Mouse (Mus musculus) gastrocnemius, adult 18-20 months (tissue): Measurements from ENCODE around the gene Rfpl4. TPM values are rescaled to one million over a fixed set of nuclear protein-coding genes. Genes with fewer than 3 reads are reported as not detected.
"Not testable (repeated sequence)": the region's sequence is repeated elsewhere in the genome, so short reads cannot be mapped to it uniquely, and the experiment has no call there.

Experiments used
- DNase-seq: peaks from one replicate; pipeline ENCODE4 v3.0.0; 2021; ENCODE audit warnings: low spot score
- long read RNA-seq, 2 experiments: library from polyadenylated mRNA; stranded (forward); transcript quantifications; one replicate each; pipeline ENCODE4 v2.0.0; 2021
- total RNA-seq, 2 experiments: library from RNA; stranded (reverse); gene quantifications; 2 replicates each; pipeline ENCODE4 v1.2.3; 2021

Rfpl4 gene
- not detected for total RNA-seq
- long read RNA-seq, experiment 1, result 0 reads
- long read RNA-seq, experiment 2, result 0 reads

DNA sequence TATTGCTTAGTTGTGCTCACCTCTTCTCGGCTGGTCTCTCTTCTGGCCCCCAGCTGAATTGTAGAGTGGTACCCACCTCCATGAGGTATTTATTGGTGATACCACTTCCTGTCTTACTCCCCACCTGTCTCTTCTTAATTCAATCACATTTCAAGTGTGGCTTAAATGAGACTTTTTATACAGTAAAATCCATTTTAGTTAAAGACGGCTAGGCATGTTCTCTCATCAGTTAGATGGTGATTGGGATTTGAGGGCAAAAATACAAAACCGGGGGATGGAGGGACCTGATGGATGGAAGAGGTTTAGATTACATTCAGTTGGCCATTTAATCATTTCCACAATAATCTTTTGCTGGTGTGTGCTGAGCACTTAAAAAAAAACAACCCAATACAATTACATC is at the start of gene Rfpl4:
Rfpl4 (minus strand) TSS at position 101 of the 400 bp plus-strand sequence.
- DNase-seq, result no peak

DNA sequence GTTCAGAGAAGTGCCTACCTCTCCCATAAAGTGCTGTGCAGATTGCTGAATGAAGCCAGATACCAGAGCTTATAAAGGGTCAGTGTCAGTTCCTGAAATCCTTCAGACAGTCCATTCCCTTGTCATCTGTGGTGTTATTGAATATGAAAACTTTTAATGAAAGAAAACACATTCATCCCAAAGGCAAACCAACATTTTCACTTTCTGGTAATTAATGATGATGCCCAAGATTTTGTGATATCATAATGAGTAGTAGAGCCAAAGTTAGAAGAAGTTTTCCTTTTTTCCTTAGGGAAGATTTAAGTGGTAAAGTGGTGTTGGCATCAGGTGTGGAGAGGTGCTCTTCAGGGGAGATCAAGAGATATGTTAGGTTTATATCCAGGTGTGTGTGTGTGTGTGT is 32.8 kb upstream of the Rfpl4 start, which contains the start of gene Vmn1r55:
Vmn1r55 (minus strand) TSS at position 101 of the 400 bp plus-strand sequence.
- DNase-seq, result not testable (repeated sequence)

DNA sequence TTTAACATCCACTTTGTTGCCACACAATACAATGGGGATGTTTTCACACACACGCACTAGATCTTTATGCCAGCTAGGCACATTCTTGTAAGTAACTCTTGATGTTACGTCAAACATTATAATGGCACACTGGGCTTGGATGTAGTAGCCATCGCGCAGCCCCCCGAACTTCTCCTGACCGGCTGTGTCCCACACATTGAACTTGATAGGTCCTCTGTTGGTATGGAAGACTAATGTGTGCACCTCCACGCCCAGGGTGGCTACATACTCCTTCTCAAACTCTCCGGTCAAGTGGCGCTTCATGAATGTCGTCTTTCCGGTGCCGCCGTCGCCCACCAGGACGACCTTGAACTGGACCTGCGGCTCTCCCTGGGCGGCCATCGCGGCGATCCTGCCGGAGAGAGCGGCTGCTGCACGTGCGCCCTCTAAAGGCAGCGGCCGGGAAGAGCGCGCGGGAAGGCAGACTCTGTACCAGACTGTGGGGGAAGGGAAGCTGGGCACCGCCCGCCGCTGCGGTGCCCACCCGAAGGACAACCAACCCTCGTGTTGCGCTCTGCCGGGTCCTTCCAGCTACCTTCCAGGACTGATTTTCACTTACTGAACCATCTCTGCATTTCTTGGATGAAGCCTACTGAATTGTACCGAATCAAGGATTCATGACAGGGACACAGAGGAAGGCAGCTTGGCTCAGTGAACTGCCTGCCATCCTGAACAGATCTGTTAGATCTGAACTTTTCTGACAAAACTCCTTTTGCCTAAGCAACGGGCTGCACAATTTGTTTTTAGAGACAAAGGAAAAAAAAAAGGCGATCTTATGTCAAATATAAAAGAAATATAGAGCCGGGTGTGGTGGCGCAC is 9.0 kb upstream of the Rfpl4 start, which contains the start of gene Rasl2-9:
Rasl2-9 (minus strand) TSS at position 402 of the 858 bp plus-strand sequence.
- DNase-seq, result peak; percentile 71

DNA sequence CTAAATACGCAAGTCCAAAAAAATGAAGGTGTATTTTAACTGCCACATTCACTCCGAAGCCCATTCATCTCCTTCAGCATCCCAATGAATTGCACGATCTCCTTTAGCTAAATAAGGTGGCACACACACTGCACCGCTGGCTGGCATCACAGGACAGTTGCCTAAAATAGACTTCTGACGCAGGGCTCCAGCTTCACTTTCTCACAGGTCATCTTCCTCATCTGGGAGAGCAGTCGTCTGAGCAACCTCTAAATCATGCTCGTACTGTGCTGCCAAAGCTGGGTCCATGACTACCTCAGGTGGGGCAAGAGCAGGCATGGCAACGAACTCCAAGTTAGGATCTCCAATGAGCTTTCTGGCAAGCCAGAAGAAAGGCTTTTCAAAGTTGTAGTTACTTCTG is 8.3 kb upstream of the Rfpl4 start:
- DNase-seq, result peak; percentile 38

DNA sequence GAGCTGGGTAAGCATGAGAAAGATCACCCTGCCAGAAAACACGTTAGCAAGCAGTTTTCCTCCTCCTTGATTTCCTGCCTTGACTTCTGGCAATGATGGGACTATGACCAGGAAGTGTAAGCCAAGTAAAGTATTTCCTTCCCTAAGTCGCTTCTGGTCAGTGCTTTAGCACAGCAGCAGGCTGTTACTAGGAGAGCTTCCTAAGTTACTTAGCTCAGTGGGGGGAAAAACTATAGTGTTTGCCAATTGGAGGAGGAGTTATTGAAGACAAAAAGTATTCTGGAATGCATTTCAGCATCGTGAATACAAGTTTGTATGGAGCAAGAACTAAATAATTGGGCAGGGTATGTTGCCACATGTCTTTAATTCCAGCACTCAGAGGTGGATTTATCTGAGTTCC is 4.0 kb downstream of the Rfpl4 start:
- no peak for DNase-seq

DNA sequence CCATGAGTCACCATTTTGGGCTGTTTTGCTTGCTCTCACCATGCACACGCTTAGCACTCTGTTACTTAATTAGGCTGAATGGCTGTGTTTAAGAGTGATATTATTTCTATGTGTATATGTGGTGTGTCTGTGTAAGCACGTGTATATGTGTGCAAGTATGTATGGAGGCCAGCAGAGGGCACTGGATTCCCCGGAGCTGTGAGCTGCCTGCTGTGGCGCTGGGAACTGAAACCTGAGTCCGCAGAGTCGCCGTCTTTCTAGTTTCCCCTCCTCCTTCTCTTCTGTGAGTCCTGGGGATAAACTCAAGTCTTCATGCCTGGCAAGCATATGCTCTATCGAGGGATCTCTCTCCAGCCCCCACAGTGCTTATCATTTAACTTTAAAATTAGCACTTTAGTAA is 7.4 kb downstream of the Rfpl4 start:
- DNase-seq, result no peak

DNA sequence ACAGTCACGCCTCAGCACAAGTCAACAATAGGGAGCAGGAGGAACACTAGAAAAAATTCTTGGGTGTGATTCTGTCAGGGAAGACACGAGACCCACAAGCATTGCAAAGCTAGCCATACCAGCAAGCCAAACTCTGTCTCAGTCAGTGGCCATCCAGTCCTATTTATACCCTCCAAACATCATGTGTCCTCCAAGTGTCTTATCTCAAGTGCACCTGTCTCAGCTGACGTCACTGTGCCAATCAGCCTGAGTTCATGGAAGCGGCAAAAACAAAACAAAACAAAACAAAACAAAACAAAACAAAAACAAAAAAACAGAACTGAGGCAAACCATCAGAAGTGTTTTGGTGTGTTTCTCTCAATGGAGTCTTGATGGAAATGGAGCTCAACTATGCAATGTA is 8.5 kb downstream of the Rfpl4 start:
- DNase-seq, result no peak

DNA sequence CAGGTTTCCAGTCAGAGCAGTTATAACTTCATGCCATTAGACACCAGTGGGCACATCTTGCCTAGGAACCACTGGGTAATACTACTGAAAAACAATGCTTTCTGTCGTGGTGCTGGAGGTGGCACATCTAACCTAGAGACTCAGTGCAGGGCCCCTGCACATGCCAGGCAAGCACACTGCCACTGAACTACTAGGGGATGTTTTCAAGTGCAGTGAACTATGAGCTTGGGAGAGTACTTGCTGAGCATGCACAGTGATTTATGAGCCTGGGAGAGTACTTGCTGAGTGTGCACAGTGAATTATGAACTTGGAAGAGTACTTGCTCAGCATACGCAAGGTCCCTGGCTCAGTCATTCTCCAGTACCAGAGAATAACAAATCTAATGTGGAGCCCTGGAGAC is 14.2 kb downstream of the Rfpl4 start:
- no peak for DNase-seq

DNA sequence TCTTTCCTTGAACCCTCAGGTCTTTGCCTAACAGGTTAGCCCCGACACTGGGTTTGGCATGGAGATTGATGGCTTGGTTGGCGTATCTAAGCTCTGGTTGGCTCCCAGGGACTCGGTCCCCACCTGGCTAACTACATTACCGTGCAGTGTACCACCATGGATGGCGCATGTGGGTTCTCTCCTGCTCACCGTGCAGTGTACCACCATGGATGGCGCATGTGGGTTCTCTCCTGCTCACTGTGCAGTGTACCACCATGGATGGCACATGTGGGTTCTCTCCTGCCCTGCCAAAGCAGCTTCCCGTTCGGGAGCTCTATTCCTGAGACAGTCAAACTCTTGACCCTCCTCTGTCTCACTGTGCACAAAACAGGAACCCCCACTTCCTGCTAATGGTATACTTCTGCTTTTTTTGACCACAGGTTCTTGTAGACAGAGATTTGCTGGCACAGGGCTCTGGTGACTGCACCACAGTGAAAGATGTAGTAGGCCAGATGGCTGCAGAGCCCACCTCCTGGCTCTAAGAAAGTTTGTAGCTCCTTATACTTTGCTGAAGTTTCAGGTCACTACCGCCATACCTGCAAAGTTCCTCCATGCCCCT is 15.6 kb downstream of the Rfpl4 start:
- DNase-seq, result no peak

DNA sequence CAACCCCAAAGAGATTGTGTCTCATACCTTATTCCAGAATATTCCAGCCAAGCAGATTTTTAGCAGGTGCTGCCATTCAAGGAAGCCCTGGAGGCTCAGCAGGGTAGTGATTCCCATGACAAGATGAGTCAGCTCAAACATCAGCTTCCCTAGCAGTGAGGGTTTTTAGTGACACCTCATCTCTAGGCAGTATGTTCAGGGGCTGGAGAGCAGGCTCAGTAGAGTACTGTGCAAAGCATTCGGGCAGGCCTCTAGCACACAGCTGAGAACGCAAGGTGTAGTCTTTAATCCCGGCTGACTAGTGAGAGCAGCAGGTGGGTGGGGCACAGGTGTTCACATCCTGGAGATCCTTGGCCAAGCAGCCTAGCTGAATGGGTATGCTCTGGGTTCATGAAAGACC is 17.0 kb downstream of the Rfpl4 start:
- no peak for DNase-seq

DNA sequence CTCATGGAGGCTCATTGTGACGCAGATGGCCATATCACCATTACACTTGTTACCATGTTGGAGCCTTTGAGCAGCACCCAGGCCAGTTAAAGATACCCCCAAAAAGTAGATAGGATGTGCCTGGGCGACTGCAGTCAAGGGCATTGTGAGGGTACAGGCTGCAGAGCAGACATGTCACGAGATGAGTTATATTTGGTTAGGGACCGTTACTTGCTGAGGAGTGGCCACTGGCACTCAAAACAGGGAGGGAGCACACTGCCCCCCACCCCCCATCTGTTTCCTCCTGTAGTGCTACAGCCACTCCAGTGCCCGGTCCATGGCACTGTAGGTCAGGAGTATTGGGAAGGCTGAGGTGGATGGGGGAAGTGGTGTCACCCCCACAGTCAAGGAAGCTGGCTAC is 18.0 kb downstream of the Rfpl4 start:
- no peak for DNase-seq

DNA sequence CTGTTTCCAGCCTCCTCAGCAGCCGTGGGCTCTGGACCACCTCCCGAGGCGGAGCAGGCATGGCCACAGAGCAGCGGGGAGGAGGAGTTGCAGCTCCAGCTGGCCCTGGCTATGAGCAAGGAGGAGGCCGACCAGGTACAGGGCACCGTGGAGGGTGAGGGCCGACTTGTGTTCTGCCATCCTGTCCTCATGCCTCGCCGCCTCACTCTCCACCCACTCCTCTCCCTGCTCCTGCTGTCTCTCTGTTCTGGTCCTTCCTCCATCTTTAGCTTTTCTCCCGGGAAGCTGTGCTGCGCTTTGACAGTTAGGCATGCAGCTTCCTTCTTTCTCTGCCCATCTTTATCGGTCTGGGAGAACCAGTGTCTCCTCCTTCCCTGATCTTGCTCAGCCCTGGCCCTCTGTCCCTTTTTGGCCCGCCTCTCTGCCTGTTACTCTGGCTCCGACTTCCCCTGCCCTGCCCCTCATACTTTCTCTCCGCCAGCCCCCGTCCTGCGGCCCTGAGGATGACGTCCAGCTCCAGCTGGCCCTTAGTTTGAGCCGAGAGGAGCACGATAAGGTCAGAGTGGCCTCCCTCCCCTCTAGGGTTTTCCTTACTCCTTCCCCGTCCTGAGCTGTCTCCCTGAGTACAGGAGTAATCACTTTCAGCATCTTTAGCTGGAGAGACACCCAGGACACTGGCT is 23.8 kb downstream of the Rfpl4 start:
- no peak for DNase-seq

DNA sequence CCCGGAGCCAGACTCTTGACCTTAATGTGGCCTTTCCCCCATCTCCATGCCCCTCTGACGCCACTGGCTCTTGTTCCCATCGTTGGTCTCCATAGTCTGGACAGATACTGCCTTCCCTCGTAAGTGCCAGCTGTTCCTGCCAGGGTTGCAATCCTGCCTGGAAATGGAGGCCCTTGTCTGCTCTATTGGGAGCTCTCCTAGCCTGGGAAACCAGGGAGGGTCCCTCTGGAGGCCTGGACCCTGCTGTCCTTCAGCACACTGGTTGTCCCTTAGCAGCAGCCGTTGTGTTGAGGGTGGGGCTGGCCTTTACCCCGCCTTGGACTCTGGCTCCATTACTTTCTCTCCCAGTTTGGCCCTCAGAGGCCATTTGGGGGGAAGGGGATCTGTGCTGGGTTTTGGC is 24.4 kb downstream of the Rfpl4 start:
- no peak for DNase-seq

DNA sequence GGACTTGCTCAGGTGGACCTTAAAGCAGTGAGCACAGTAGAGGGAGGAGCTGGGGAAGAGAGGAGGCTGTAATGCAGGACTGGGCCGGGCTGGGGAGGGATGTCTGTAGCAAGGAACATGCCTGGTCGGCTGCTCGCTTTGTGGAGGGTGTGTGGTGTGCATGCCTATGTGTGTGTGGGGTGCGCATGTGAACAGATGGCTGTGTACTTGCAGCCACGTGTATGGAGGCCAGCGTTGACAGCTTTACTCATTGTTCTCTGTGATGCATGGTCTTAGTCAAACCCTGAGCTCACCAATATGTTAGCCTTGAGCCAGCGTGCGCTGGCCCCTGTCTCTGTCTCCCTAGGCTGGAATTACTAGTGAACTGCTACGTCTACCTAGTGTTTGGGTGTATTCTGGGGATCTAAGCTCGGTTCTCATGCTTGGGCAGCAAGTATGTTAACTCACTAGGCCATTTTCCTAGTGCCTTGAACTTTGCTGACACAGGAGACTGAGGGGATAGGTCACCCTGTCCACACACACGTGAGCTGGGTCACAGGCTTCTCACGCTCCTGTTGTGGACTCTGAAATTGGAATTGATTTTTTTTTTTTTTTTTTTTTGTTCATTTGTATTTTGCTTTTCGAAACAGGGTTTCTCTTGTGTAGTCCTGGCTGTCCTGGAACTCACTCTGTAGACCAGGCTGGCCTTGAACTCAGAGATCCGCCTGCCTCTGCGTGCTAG is 25.6 kb downstream of the Rfpl4 start:
- no peak for DNase-seq

DNA sequence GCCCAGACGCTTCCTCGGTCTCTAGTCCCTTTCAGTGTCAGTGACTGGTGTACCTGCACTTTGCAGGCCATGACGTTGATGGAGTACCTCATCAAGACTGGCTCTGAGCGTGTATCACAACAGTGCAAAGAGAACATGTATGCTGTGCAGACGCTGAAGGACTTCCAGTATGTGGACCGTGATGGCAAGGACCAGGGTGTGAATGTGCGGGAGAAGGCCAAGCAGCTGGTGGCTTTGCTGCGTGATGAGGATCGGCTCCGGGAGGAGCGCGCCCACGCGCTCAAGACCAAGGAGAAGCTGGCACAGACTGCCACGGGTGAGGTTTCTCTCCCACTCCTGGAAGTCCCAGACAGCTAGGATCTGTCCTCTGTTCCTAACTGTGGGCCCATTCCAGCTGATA is 26.9 kb downstream of the Rfpl4 start:
- no peak for DNase-seq

DNA sequence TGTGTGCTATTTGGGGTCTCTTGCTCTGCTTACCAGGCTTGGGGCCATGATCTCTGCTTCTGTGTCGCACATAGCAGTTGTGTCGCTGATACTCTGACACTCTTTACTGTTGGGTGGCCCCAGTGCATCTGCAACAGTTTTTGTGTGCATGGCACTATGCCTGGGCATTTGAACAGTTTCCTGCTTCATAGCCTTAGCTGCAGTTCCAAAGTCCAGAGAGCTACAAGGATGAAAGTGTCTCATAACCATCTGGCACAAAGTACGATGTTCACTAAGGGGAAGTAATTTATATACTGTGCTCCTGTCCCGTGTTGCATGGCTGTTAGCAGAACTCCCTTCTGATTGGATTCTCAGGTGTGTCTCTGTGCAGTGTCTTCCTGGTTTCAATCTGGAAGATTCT is 28.9 kb downstream of the Rfpl4 start:
- no peak for DNase-seq

DNA sequence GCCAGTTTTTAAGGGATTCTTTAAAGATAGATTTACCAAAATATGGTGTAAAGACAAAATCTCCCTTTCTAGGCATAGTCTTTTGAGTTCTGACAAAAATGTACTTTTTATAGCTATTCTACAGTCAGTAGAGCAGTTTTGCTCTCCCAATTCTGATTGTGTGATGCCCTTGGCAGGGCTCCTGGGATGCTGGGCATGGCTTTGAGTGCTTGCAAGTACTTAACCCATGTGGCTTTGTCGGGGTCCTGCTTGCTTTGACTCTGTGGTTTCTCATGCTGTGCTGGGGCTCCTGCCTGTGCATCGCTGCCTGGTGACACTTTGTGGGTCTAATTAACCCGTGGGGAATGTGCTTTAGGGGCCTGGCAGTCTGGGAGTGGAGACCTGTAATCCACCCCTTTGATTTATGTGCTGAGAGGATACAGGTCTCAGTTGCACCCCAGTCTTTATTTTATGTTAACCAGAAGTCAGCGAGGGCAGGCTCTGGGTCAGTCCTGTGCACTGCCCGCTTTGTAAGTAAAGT is 29.8 kb downstream of the Rfpl4 start:
- no peak for DNase-seq

DNA sequence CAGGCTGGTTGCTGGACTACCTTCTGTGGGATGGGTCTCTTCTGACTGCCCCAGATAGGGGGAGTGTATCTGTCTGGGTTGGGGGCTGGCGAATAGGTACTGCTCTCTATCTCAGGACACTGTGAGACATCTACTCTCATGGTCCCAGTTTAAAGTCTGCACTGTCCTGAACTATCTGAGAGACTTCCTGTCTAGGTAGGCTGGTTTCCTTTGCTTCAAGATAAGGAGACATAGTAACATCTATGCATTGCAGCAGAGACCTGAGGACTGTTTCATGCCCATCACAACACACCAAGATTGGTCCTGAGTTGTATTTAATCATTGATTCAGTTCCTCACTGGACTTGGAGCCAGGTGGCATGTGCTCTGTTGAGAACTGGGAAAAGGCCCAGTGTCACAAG is 31.2 kb downstream of the Rfpl4 start:
- DNase-seq, result no peak

DNA sequence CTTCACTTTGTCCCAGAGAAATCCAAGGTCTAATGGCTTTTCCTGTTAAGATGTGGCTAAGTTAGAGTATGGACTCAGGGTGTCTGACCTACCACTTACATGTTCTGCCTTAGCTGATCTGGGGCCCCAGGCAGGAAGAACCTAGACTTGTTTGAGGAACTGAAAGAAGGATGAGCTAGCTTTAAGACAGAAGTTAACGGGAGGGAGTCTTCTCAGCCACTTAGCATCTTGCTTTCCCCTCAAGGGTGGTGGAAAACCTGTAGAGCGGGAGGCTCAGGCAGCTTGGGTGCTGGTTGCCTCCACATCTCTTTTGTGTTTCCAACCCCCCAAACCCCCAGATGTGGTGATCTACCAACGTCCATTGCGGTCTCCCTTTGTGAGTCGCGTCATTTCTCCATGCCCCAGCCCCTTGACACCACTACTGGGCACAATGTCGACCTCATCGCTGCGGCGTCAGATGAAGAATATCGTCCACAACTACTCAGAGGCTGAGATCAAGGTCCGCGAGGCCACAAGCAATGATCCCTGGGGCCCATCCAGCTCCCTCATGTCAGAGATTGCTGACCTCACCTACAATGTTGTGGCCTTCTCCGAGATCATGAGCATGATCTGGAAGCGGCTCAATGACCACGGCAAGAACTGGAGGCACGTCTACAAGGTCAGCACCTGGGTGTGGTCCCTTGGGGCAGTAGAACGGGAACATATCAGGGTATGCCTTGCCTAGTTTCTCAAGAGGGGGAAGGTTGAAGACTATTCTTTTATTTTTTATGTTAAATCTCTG is 33.2 kb downstream of the Rfpl4 start:
- no peak for DNase-seq

DNA sequence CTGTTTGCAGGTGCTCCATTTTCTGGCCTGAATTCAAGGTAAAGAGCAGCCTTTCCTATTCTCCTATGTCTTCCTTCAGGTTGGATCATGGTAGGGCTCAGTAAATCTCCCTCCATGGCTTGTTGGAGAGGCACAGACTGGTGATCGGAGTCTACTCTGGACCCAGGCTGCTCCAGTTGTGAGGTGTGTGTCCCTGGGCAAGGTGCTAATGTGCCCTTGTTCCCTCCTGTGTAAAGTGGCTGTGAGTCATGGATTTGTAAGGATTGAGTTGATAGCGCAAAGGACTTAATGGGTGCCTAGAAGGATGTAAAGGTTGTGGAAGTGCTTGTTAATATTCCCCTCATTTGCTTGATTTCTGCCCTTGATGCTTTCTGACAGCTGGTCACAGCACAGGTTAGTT is 34.8 kb downstream of the Rfpl4 start:
- DNase-seq, result no peak

DNA sequence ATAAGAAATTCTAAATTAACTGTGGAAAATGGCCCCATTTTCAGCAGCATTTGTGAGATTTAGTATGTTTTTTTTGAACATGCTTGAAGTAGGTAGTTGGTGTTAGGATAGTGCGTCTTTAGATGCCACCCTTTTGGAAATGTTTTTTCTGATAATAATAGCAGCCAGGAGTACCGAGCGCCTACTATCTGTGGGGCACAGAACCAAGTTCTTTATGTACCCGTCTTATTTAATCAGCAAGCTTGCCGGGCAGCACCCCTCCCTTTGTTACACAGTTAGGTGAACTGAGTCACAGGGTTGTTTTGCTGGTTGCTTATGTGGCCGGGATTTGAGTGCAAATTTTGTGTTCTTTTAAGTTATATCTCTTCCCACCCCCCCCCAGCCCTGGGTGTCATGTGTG is 35.5 kb downstream of the Rfpl4 start:
- no peak for DNase-seq
